Mouse (Mus musculus): ENCODE results near the gene Prss41. TPM values are rescaled to one million over a fixed set of nuclear protein-coding genes. Genes with fewer than 3 reads are reported as not detected.

Gene Prss41
- polyA plus RNA-seq, 1 experiment: 0.08 TPM

GRCm38 (mm10) chr17:23825591-23825990 lies 18.4 kb downstream of the Prss41 start:
- H3K36me3 ChIP-seq (ENCODE audit: control insufficient read depth, insufficient read depth, low read length): no peaks in the 10 kb centered on the region; the same call in 1 of the 2 replicates
- no peaks in the 10 kb centered on the region for H3K27me3 ChIP-seq (replicated peaks; ENCODE audit: control insufficient read depth, insufficient read depth, low read length)
- no peak for DNase-seq
- H3K4me3 ChIP-seq (ENCODE audit: insufficient read depth, low read depth, low read length): no peak overlapping the region
- H3K4me1 ChIP-seq (ENCODE audit: control insufficient read depth, insufficient read depth, low read length): peaks cover 3% of the 10 kb centered on the region; the same call in 1 of the 2 replicates
- TF ChIP-seq CTCF (conservative IDR thresholded peaks at IDR 0.05; ENCODE audit: insufficient read depth, insufficient read length, low read depth, low read length) (no peak), POLR2A (IDR thresholded peaks at IDR 0.05; ENCODE audit: low read depth, low read length) (no peak)
- H3K27ac ChIP-seq (ENCODE audit: insufficient read depth, low read depth, low read length): no peak overlapping the region
- 85% methylated on average over 4 of the region's 4 CpGs for WGBS

- TF ChIP-seq CTCF (conservative IDR thresholded peaks at IDR 0.05; ENCODE audit: insufficient read depth, insufficient read length, low read depth, low read length) (no peak), POLR2A (IDR thresholded peaks at IDR 0.05; ENCODE audit: low read depth, low read length) (no peak)
- DNase-seq: no peak
- peaks cover 8% of the 10 kb centered on the region for H3K36me3 ChIP-seq (ENCODE audit: control insufficient read depth, insufficient read depth, low read length)
- no peaks in the 10 kb centered on the region for H3K27me3 ChIP-seq (replicated peaks; ENCODE audit: control insufficient read depth, insufficient read depth, low read length)
- 90% methylated on average over 12 of the region's 12 CpGs for WGBS
- no peaks in the 10 kb centered on the region for H3K4me1 ChIP-seq (ENCODE audit: control insufficient read depth, insufficient read depth, low read length)
- no peak overlapping the region for H3K4me3 ChIP-seq (ENCODE audit: insufficient read depth, low read depth, low read length)
- H3K27ac ChIP-seq (ENCODE audit: insufficient read depth, low read depth, low read length): no peak overlapping the region
Observed at GRCm38 (mm10) chr17:23823614-23824013, 20.4 kb downstream of the Prss41 start.

GRCm38 (mm10) chr17:23823018-23823417 lies 21.0 kb downstream of the Prss41 start:
- no peak for TF ChIP-seq POLR2A (IDR thresholded peaks at IDR 0.05; ENCODE audit: low read depth, low read length)
- no peak for TF ChIP-seq CTCF (conservative IDR thresholded peaks at IDR 0.05; ENCODE audit: insufficient read depth, insufficient read length, low read depth, low read length)
- no peak overlapping the region for H3K27ac ChIP-seq (ENCODE audit: insufficient read depth, low read depth, low read length)
- no peaks in the 10 kb centered on the region for H3K4me1 ChIP-seq (ENCODE audit: control insufficient read depth, insufficient read depth, low read length)
- DNase-seq: no peak
- no peak overlapping the region for H3K4me3 ChIP-seq (ENCODE audit: insufficient read depth, low read depth, low read length)
- peaks cover 13% of the 10 kb centered on the region for H3K36me3 ChIP-seq (ENCODE audit: control insufficient read depth, insufficient read depth, low read length)
- H3K27me3 ChIP-seq (replicated peaks; ENCODE audit: control insufficient read depth, insufficient read depth, low read length): no peaks in the 10 kb centered on the region
- 64% methylated on average over 16 of the region's 16 CpGs for WGBS

GRCm38 (mm10) chr17:23822094-23822493 lies 21.9 kb downstream of the Prss41 start:
- TF ChIP-seq POLR2A (IDR thresholded peaks at IDR 0.05; ENCODE audit: low read depth, low read length) (no peak), CTCF (conservative IDR thresholded peaks at IDR 0.05; ENCODE audit: insufficient read depth, insufficient read length, low read depth, low read length) (no peak)
- whole genome bisulfite sequencing: 60% methylated on average over 6 of the region's 6 CpGs
- Histone ChIP-seq H3K4me1 (ENCODE audit: control insufficient read depth, insufficient read depth, low read length) (no peaks in the 10 kb centered on the region), H3K36me3 (ENCODE audit: control insufficient read depth, insufficient read depth, low read length) (peaks cover 17% of the 10 kb centered on the region), H3K27ac (ENCODE audit: insufficient read depth, low read depth, low read length) (no peak overlapping the region), H3K4me3 (ENCODE audit: insufficient read depth, low read depth, low read length) (no peak overlapping the region), H3K27me3 (replicated peaks; ENCODE audit: control insufficient read depth, insufficient read depth, low read length) (no peaks in the 10 kb centered on the region)
- no peak for DNase-seq

- Histone ChIP-seq H3K4me3 (ENCODE audit: insufficient read depth, low read depth, low read length) (no peak overlapping the region), H3K36me3 (ENCODE audit: control insufficient read depth, insufficient read depth, low read length) (peaks cover 29% of the 10 kb centered on the region), H3K27ac (ENCODE audit: insufficient read depth, low read depth, low read length) (no peak overlapping the region), H3K27me3 (replicated peaks; ENCODE audit: control insufficient read depth, insufficient read depth, low read length) (no peaks in the 10 kb centered on the region), H3K4me1 (ENCODE audit: control insufficient read depth, insufficient read depth, low read length) (no peaks in the 10 kb centered on the region)
- DNase-seq: no peak
- TF ChIP-seq POLR2A (IDR thresholded peaks at IDR 0.05; ENCODE audit: low read depth, low read length): no peak
- no peak for TF ChIP-seq CTCF (conservative IDR thresholded peaks at IDR 0.05; ENCODE audit: insufficient read depth, insufficient read length, low read depth, low read length)
- WGBS: 86% methylated on average over 5 of the region's 5 CpGs
Observed at GRCm38 (mm10) chr17:23820731-23821130, 23.2 kb downstream of the Prss41 start.

GRCm38 (mm10) chr17:23819235-23819634 lies 24.7 kb downstream of the Prss41 start:
- Histone ChIP-seq H3K27me3 (replicated peaks; ENCODE audit: control insufficient read depth, insufficient read depth, low read length) (no peaks in the 10 kb centered on the region), H3K4me3 (ENCODE audit: insufficient read depth, low read depth, low read length) (no peak overlapping the region), H3K27ac (ENCODE audit: insufficient read depth, low read depth, low read length) (no peak overlapping the region), H3K36me3 (ENCODE audit: control insufficient read depth, insufficient read depth, low read length) (peaks cover 37% of the 10 kb centered on the region), H3K4me1 (ENCODE audit: control insufficient read depth, insufficient read depth, low read length) (no peaks in the 10 kb centered on the region)
- no peak for DNase-seq
- 99% methylated on average over 25 of the region's 25 CpGs for WGBS
- TF ChIP-seq CTCF (conservative IDR thresholded peaks at IDR 0.05; ENCODE audit: insufficient read depth, insufficient read length, low read depth, low read length): no peak
- no peak for TF ChIP-seq POLR2A (IDR thresholded peaks at IDR 0.05; ENCODE audit: low read depth, low read length)

GRCm38 (mm10) chr17:23818579-23818978 lies 25.4 kb downstream of the Prss41 start:
- H3K27me3 ChIP-seq (replicated peaks; ENCODE audit: control insufficient read depth, insufficient read depth, low read length): no peaks in the 10 kb centered on the region
- no peaks in the 10 kb centered on the region for H3K4me1 ChIP-seq (ENCODE audit: control insufficient read depth, insufficient read depth, low read length)
- DNase-seq: no peak
- over 99% methylated on average over 8 of the region's 8 CpGs for WGBS
- H3K27ac ChIP-seq (ENCODE audit: insufficient read depth, low read depth, low read length): no peak overlapping the region
- TF ChIP-seq POLR2A (IDR thresholded peaks at IDR 0.05; ENCODE audit: low read depth, low read length): no peak
- no peak for TF ChIP-seq CTCF (conservative IDR thresholded peaks at IDR 0.05; ENCODE audit: insufficient read depth, insufficient read length, low read depth, low read length)
- no peak overlapping the region for H3K4me3 ChIP-seq (ENCODE audit: insufficient read depth, low read depth, low read length)
- H3K36me3 ChIP-seq (ENCODE audit: control insufficient read depth, insufficient read depth, low read length): peaks cover 41% of the 10 kb centered on the region
